28 mouse cellular contexts compared by ENCODE assay signal in genomic region chr17:51219897-51220296, GRCm38 (mm10). TPM values are rescaled to one million over a fixed set of nuclear protein-coding genes. Genes with fewer than 3 reads are reported as not detected.
DNase-seq lines count a peak whose midpoint lies in the region; ATAC-seq and TF ChIP-seq lines count a peak whose summit lies in the region.
"Had no signal": no experiment of that assay in that cellular context is flagged by ENCODE, and none has a peak within 500 bp of the region (broad histone marks: within the 10 kb centered on the region; RNA-seq: fewer than 3 reads in every experiment).

No protein-coding gene starts in this region.

- no peak for TF ChIP-seq RAD21 in MEL (IDR thresholded peaks at IDR 0.05; ENCODE audit: low read depth, low read length)

- no peaks in the 10 kb centered on the region for H3K9me3 ChIP-seq in MEL (replicated peaks; ENCODE audit: insufficient read depth, low read length)
- H3K9me3 ChIP-seq: embryonic facial prominence, embryonic 10.5 days; embryonic facial prominence, embryonic 15.5 days; forebrain, embryonic 12.5 days; G1E; heart, embryonic 15.5 days; midbrain, embryonic 15.5 days; stomach, embryonic 15.5 days had no signal

- peak; percentile 19 for DNase-seq in lung, postnatal 36 days
- no peak for DNase-seq in lung, adult 2 months
- peak; percentile 13 for DNase-seq in MEL (ENCODE audit: low read depth, low spot score)
- no peak for DNase-seq in embryo, embryonic 10.5 days (ENCODE audit: low spot score)
- no peak for DNase-seq in kidney, adult 18-20 months
- DNase-seq in adrenal gland, postnatal 36 days, result no peak
- DNase-seq: adrenal gland, postnatal 10 days; cerebellum, adult 18-20 months; cerebellum, postnatal 10 days; forebrain, postnatal 0 days; heart, postnatal 36 days; kidney, postnatal 14 days; lung, postnatal 4 days; right cerebral cortex, postnatal 4 days; thymus, postnatal 14 days had no signal

- no peaks in the 10 kb centered on the region for H3K36me3 ChIP-seq in MEL (ENCODE audit: control insufficient read depth in 1 of 2, insufficient read depth in 2 of 2, low read length in 2 of 2)
- H3K36me3 ChIP-seq: embryonic facial prominence, embryonic 10.5 days; embryonic facial prominence, embryonic 15.5 days; forebrain, embryonic 12.5 days; G1E; heart, embryonic 15.5 days; limb, embryonic 12.5 days; midbrain, embryonic 10.5 days; midbrain, embryonic 15.5 days; stomach, embryonic 15.5 days had no signal

- ATAC-seq in megakaryocyte, adult 5-6 weeks (ENCODE audit: poor library complexity, severe bottlenecking), result peak; percentile 78
- ATAC-seq: forebrain, postnatal 0 days; intestine, postnatal 0 days; midbrain, embryonic 15.5 days; Patski had no signal

- peaks cover 2% of the 10 kb centered on the region; the same call in 1 of the 2 replicates for H3K4me1 ChIP-seq in lung, adult 2 months (ENCODE audit: control insufficient read depth, insufficient read depth, low read length)
- H3K4me1 ChIP-seq in MEL (ENCODE audit: control insufficient read depth in 1 of 2, insufficient read depth in 2 of 2, low read length in 2 of 2), result no peaks in the 10 kb centered on the region
- H3K4me1 ChIP-seq: embryonic facial prominence, embryonic 10.5 days; embryonic facial prominence, embryonic 15.5 days; heart, embryonic 15.5 days; limb, embryonic 12.5 days; stomach, embryonic 15.5 days had no signal

- no peak overlapping the region for H3K9ac ChIP-seq in MEL (ENCODE audit: control insufficient read depth, low read depth, low read length, poor library complexity, severe bottlenecking)
- H3K9ac ChIP-seq: embryonic facial prominence, embryonic 15.5 days; forebrain, embryonic 12.5 days; forebrain, postnatal 0 days; heart, embryonic 15.5 days; hindbrain, embryonic 14.5 days; limb, embryonic 12.5 days; midbrain, embryonic 15.5 days; stomach, embryonic 15.5 days had no signal

- no peak overlapping the region for H3K27ac ChIP-seq in MEL (ENCODE audit: control insufficient read depth, low read depth, low read length)
- H3K27ac ChIP-seq: embryonic facial prominence, embryonic 10.5 days; embryonic facial prominence, embryonic 15.5 days; forebrain, embryonic 12.5 days; heart, embryonic 15.5 days; hindbrain, embryonic 14.5 days; limb, embryonic 12.5 days; midbrain, embryonic 10.5 days; midbrain, embryonic 15.5 days; stomach, embryonic 15.5 days had no signal

- no peaks in the 10 kb centered on the region for H3K79me2 ChIP-seq in MEL (ENCODE audit: control insufficient read depth, insufficient read depth, low read length, poor library complexity)

- no peaks in the 10 kb centered on the region for H3K27me3 ChIP-seq in MEL (ENCODE audit: control insufficient read depth in 1 of 2, insufficient read depth in 2 of 2, low read length in 2 of 2)
- H3K27me3 ChIP-seq: embryonic facial prominence, embryonic 15.5 days; forebrain, embryonic 12.5 days; heart, embryonic 15.5 days; limb, embryonic 12.5 days; midbrain, embryonic 15.5 days; stomach, embryonic 15.5 days had no signal

- no peak for TF ChIP-seq POLR2A in lung, adult 2 months (IDR thresholded peaks at IDR 0.05; ENCODE audit: borderline replicate concordance, extremely low read depth, low read depth, low read length)
- no peak for TF ChIP-seq POLR2A in MEL (IDR thresholded peaks at IDR 0.05; ENCODE audit: control insufficient read depth in 1 of 2, insufficient read depth in 1 of 2, low read depth in 1 of 2, low read length in 2 of 2, poor library complexity in 1 of 2)

- 88% methylated on average over 3 of the region's 3 CpGs for WGBS in lung, adult 2 months

- H3K4me3 ChIP-seq in lung, adult 2 months (replicated peaks; ENCODE audit: extremely low read depth, low read depth, low read length), result no peak overlapping the region
- H3K4me3 ChIP-seq in MEL (ENCODE audit: control insufficient read depth in 1 of 2, insufficient read depth in 1 of 2, low read depth in 2 of 2, low read length in 2 of 2), result no peak overlapping the region
- H3K4me3 ChIP-seq: embryonic facial prominence, embryonic 10.5 days; embryonic facial prominence, embryonic 15.5 days; forebrain, embryonic 12.5 days; heart, embryonic 15.5 days; limb, embryonic 12.5 days; midbrain, embryonic 10.5 days; midbrain, embryonic 15.5 days; stomach, embryonic 15.5 days had no signal

- no peak for TF ChIP-seq CTCF in lung, adult 2 months (IDR thresholded peaks at IDR 0.05; ENCODE audit: insufficient read depth, low read length)
- TF ChIP-seq CTCF in MEL (IDR thresholded peaks at IDR 0.05 in 2 of 3, conservative IDR thresholded peaks at IDR 0.05 in 1 of 3; ENCODE audit: control insufficient read depth in 1 of 3, insufficient read depth in 1 of 3, low read depth in 2 of 3, low read length in 3 of 3, poor library complexity in 1 of 3, severe bottlenecking in 1 of 3), result no peak

- no peak for TF ChIP-seq EP300 in MEL (IDR thresholded peaks at IDR 0.05; ENCODE audit: low read depth in 1 of 2, low read length in 2 of 2)

TF ChIP-seq in MEL, 35 proteins besides CTCF, POLR2A, EP300 and RAD21:
- TF ChIP-seq MAX (IDR thresholded peaks at IDR 0.05; ENCODE audit: low read length) (no peak), SMC3 (IDR thresholded peaks at IDR 0.05; ENCODE audit: low read depth, low read length) (no peak), CHD2 (IDR thresholded peaks at IDR 0.05; ENCODE audit: low read length) (no peak), ETS1 (IDR thresholded peaks at IDR 0.05; ENCODE audit: low read depth, low read length) (no peak), ZNF384 (IDR thresholded peaks at IDR 0.05; ENCODE audit: low read depth, low read length) (no peak), KAT2A (conservative IDR thresholded peaks at IDR 0.05; ENCODE audit: low read depth, low read length) (no peak), POLR2AphosphoS5 (IDR thresholded peaks at IDR 0.05; ENCODE audit: borderline replicate concordance, low read depth, low read length) (no peak), HCFC1 (IDR thresholded peaks at IDR 0.05; ENCODE audit: low read depth, low read length) (no peak), BHLHE40 (IDR thresholded peaks at IDR 0.05; ENCODE audit: borderline replicate concordance, low read depth, low read length) (no peak), ELF1 (IDR thresholded peaks at IDR 0.05; ENCODE audit: low read depth, low read length) (no peak), TAL1 (IDR thresholded peaks at IDR 0.05; ENCODE audit: low read length) (no peak), TCF12 (IDR thresholded peaks at IDR 0.05; ENCODE audit: low read depth, low read length) (no peak), MXI1 (IDR thresholded peaks at IDR 0.05; ENCODE audit: low read depth, low read length) (no peak), UBTF (IDR thresholded peaks at IDR 0.05; ENCODE audit: borderline replicate concordance, insufficient read depth, low read depth, low read length) (no peak), MYC (IDR thresholded peaks at IDR 0.05; ENCODE audit: low read depth, low read length) (no peak)

RNA-seq across cellular contexts. Expression of gene Tbc1d5, which starts 40.7 kb away (rescaled TPM):
- polyA plus RNA-seq in lung, adult 2 months (2012; rRNA removed), result 9.5 and 11.6 TPM in 2 replicates
- 5.1 and 5.4 TPM in 2 replicates for total RNA-seq in MEL (2012; rRNA removed)
- 100 to 1,000 TPM in 1 of 2 experiments, 1 to 10 TPM in 1; 8.2 to 116 TPM for polyA plus RNA-seq in MEL (2012; ENCODE audit: insufficient read depth in 1 of 2, insufficient read length in 2 of 2, low read depth in 1 of 2, low replicate concordance in 2 of 2, missing spikeins in 1 of 2)
- total RNA-seq in megakaryocyte, adult 5-6 weeks (2015), result 44.5 and 51.3 TPM in 2 replicates
- 28.0 and 35.7 TPM in 2 replicates for total RNA-seq in megakaryocyte, adult 5-6 weeks (2017)
- total RNA-seq in adrenal gland, postnatal 36 days (2021), result 10 to 100 TPM; 21.7 to 21.8 TPM

Comparison
In these comparisons a context has a peak if more than half of its experiments do, and no peak if none do; other contexts are left out.
1. DNase-seq: peak in lung, postnatal 36 days (single experiment) and MEL (single experiment); none in lung, adult 2 months (single experiment), embryo, embryonic 10.5 days (single experiment), kidney, adult 18-20 months (single experiment) and adrenal gland, postnatal 36 days (0 of 2).